Mouse (Mus musculus): ENCODE measurements at regions not wholly inside any gene's neighbourhood (a gene's known extent, or its start where the extent isn't known, plus 50 kb on each side); places are given as distances from the start of the nearest gene placed in this dataset.

DNA sequence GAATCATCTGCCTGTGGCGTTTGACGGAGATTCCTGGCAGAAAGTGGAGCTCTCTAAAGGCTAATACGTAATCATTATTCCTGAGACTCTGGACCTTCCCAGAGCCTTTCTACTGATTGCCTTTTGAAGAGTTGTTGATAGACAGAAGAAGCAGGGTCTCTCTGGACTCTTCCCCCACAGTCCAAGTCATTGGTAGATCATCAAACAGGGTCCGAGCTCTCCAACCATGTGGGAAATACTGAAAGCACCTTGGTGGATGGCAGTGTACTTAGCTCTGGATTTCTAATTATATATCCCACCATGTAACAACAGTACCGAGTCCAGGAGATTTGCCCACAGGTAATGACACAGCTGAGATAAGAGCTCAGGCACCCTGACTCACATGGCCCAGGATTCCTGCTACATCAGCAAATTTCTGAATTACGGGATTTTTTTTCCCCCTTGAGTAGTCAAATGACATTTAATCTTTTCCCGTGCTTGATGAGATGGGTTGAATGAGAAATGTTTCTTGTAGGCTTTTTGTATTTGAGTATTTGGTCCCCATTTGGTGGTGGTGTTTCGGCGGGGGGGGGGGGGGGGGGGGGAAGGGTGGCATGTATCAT lies 139.1 kb upstream of the Arl4c start:
- TF ChIP-seq POLR2A (IDR thresholded peaks at IDR 0.05; ENCODE audit: borderline replicate concordance, low read depth, low read length) (no peak), CTCF (IDR thresholded peaks at IDR 0.05; ENCODE audit: low read depth, low read length) (no peak)
- Histone ChIP-seq H3K4me3 (ENCODE audit: insufficient read depth, low read length) (no peak overlapping the region), H3K27ac (ENCODE audit: insufficient read depth, low read depth, low read length) (no peak overlapping the region), H3K4me1 (ENCODE audit: control insufficient read depth, insufficient read depth, low read length) (no peaks in the 10 kb centered on the region)

DNA sequence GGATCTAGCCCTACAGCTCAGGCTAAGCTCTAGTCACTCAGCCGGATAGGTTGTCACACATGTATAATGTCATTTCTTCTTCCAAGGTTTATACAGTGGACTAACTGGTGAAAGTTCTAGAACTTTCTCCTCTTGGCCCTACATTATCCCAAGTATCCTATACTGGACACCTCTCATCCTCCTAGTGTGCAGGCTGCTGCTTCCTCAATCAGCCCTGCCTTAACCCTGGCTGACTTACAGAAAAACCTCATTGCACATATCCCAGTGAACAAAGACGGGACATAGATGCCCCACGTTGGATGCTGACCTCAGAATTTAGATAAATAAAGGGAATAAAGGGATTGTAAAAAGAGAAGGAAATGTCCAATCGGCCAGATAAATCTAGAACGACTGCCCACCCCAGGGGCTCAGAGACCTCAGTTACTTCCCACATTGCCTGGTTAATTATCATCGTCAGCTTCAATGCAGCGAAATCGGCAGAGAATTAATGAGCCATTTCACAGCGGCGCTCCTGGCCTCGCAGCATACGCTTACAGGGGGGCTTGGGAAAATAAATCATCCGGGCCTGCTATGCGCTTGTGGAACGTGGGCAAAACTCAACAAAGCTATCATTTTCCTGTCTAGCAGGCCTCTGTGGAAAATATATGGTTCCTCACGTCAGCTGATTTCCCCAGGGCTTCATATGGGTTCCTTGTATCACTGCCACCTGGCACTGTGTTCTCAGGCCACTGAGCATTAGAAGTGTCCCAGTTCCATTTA lies 145.5 kb upstream of the Arl4c start:
- no peaks in the 10 kb centered on the region for H3K4me1 ChIP-seq (ENCODE audit: control insufficient read depth, insufficient read depth, low read length)
- TF ChIP-seq CTCF (IDR thresholded peaks at IDR 0.05; ENCODE audit: low read depth, low read length), result no peak
- TF ChIP-seq POLR2A (IDR thresholded peaks at IDR 0.05; ENCODE audit: borderline replicate concordance, low read depth, low read length), result no peak
- no peak overlapping the region for H3K27ac ChIP-seq (ENCODE audit: insufficient read depth, low read depth, low read length)
- no peak overlapping the region for H3K4me3 ChIP-seq (ENCODE audit: insufficient read depth, low read length)

DNA sequence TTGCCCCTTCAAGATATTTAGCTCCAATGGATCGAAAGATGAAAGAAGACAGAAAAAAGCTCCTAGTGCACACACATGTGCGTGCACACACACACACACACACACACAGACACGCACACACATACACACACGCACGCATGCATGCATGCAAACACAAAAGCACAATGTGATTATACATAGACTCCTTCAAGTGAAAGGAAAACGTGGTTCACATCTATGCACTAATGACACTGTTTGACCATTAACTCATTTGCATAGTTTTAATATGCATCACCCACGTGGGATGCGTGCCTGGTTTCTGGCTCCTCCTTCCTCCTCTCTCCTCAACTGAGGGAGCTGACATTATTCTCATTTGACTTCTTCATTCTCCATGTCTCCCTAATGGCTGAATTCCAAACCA lies 146.2 kb upstream of the Arl4c start:
- Histone ChIP-seq H3K4me3 (ENCODE audit: insufficient read depth, low read length) (no peak overlapping the region), H3K4me1 (ENCODE audit: control insufficient read depth, insufficient read depth, low read length) (no peaks in the 10 kb centered on the region), H3K27ac (ENCODE audit: insufficient read depth, low read depth, low read length) (no peak overlapping the region)
- TF ChIP-seq POLR2A (IDR thresholded peaks at IDR 0.05; ENCODE audit: borderline replicate concordance, low read depth, low read length), result no peak
- no peak for TF ChIP-seq CTCF (IDR thresholded peaks at IDR 0.05; ENCODE audit: low read depth, low read length)

DNA sequence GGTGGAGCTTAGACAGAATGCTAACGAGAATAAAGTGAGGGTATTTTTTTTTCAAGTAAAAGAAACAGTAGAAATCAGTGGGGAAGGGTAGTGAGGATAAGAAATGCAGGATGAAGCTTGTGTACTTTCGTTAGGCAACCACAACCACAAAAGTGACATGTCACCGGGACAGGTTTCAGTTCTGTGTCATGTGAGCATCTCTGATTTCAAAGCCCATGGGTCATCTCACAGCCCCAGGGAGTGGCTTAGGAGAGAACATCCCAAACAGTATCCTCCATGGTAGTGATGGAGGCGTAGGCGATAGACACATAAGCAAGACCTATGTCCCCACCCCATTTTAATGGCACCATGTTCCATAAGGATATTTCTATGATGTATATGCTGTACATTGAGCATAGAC lies 147.4 kb upstream of the Arl4c start:
- TF ChIP-seq CTCF (IDR thresholded peaks at IDR 0.05; ENCODE audit: low read depth, low read length) (no peak), POLR2A (IDR thresholded peaks at IDR 0.05; ENCODE audit: borderline replicate concordance, low read depth, low read length) (no peak)
- H3K27ac ChIP-seq (ENCODE audit: insufficient read depth, low read depth, low read length), result no peak overlapping the region
- no peaks in the 10 kb centered on the region for H3K4me1 ChIP-seq (ENCODE audit: control insufficient read depth, insufficient read depth, low read length)
- no peak overlapping the region for H3K4me3 ChIP-seq (ENCODE audit: insufficient read depth, low read length)

DNA sequence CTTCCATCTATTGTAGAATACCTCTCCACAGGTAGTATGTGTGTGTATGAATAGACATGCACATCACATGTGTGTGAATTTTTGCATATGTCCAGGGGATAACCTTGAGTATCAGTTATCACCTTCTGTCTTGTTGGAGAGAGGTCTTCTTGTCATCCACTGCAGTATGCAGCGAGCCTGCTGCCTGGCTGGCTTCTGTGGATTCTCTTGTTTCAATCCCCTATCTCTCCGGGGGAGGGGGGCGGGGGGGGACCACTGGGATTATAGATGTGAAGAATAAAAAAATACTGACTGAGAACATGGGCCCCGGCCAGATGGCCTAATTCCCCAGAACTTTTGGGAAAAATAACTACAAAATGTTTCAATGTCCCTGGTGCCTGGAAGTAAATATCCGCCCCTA lies 149.9 kb upstream of the Arl4c start:
- H3K4me3 ChIP-seq (ENCODE audit: insufficient read depth, low read length), result no peak overlapping the region
- TF ChIP-seq POLR2A (IDR thresholded peaks at IDR 0.05; ENCODE audit: borderline replicate concordance, low read depth, low read length) (no peak), CTCF (IDR thresholded peaks at IDR 0.05; ENCODE audit: low read depth, low read length) (no peak)
- H3K27ac ChIP-seq (ENCODE audit: insufficient read depth, low read depth, low read length), result no peak overlapping the region
- no peaks in the 10 kb centered on the region for H3K4me1 ChIP-seq (ENCODE audit: control insufficient read depth, insufficient read depth, low read length)

DNA sequence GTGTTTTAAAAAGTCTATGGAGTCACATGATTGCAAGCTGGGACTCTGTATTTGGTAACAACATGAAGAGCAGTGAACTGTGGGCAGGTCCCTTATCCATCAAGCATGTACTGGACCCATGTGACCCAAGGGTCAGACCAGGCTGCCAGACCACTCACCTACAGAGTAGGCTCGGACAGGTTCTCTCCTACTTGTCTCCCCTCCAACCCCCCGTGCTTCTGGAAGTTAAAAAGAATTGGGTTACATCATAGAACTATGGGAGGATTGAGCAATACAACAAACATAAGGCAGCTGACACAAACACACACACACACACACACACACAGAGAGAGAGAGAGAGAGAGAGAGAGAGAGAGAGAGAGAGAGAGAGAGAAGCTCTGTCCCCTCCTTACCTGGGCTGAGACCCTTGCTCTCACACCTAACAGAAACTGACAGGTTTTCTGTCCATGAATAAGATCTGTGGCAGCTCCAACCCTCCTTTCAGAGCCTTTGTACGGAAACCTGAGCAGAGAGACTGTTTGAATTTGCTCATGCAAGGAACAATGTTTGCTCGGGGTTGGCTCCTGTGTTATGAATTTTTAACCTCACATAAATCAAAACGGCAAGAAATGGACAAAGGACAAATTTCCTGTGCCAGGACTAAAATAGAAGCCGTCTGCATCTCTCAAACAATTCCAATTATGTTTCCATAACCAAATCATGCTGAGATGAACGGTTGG lies 159.0 kb upstream of the Arl4c start:
- no peak overlapping the region for H3K4me3 ChIP-seq (ENCODE audit: insufficient read depth, low read length)
- no peak overlapping the region for H3K27ac ChIP-seq (ENCODE audit: insufficient read depth, low read depth, low read length)
- H3K4me1 ChIP-seq (ENCODE audit: control insufficient read depth, insufficient read depth, low read length), result no peaks in the 10 kb centered on the region
- TF ChIP-seq POLR2A (IDR thresholded peaks at IDR 0.05; ENCODE audit: borderline replicate concordance, low read depth, low read length), result no peak
- TF ChIP-seq CTCF (IDR thresholded peaks at IDR 0.05; ENCODE audit: low read depth, low read length), result no peak

DNA sequence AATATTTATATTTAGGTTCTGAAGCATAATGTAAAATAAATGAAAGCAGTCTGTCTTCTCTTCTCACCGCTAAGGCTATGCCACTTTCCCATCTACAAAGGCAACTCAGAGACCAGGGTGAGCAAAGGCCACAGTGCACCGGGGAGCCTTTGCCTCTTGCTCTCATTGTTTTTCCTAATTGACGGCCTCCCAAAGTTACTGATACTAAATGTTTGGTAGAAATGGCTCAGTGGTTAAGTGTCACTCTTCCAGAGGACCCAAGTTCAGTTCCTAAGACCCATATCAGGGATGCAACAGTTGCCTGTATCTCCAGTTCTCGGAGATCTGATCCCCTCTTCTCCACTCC lies 159.5 kb upstream of the Arl4c start:
- no peaks in the 10 kb centered on the region for H3K4me1 ChIP-seq (ENCODE audit: control insufficient read depth, insufficient read depth, low read length)
- H3K27ac ChIP-seq (ENCODE audit: insufficient read depth, low read depth, low read length), result no peak overlapping the region
- H3K4me3 ChIP-seq (ENCODE audit: insufficient read depth, low read length), result no peak overlapping the region
- TF ChIP-seq POLR2A (IDR thresholded peaks at IDR 0.05; ENCODE audit: borderline replicate concordance, low read depth, low read length) (no peak), CTCF (IDR thresholded peaks at IDR 0.05; ENCODE audit: low read depth, low read length) (no peak)

DNA sequence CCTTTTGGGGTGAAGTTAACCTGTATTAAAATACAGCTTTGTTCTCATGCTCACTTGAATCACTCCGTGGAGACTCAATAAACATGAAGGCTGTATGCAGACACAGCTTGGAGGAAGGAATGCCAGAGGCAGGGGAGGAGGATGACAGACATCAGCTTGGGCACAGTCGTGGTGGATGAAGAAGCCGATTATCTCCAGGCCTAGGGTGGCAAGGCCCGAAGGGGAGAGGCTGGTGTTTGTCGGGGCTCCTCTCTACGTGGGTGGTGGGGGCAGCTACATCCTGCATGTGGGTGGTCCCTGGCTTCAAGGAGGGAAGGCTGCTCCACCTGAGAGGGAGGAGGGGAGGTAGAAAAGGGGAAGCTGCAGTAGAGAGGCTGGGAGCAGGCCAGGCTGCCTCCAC lies 163.4 kb upstream of the Arl4c start:
- Histone ChIP-seq H3K27ac (ENCODE audit: insufficient read depth, low read depth, low read length) (no peak overlapping the region), H3K4me3 (ENCODE audit: insufficient read depth, low read length) (no peak overlapping the region), H3K4me1 (ENCODE audit: control insufficient read depth, insufficient read depth, low read length) (no peaks in the 10 kb centered on the region)
- TF ChIP-seq POLR2A (IDR thresholded peaks at IDR 0.05; ENCODE audit: borderline replicate concordance, low read depth, low read length) (no peak), CTCF (IDR thresholded peaks at IDR 0.05; ENCODE audit: low read depth, low read length) (no peak)

DNA sequence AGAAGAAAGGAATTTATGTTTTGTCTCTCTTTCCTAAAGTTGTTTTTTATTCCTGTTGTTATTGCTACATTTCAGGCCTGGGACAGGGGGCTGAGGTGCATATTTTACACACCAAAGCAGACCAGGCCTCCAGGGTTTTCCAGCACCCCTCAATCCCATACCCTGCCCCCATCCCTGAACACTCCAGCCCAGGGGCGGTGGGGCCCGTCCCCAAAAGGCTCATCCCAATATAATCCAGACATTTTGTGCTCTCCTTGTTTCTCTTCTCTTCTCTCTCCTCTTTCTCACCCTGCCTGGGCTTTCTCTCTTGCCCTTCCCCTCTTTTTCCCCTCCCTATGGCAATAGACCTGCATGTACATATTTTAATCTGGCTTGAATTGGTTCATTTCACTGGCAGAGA lies 164.6 kb upstream of the Arl4c start:
- TF ChIP-seq CTCF (IDR thresholded peaks at IDR 0.05; ENCODE audit: low read depth, low read length), result no peak
- no peak for TF ChIP-seq POLR2A (IDR thresholded peaks at IDR 0.05; ENCODE audit: borderline replicate concordance, low read depth, low read length)
- no peak overlapping the region for H3K4me3 ChIP-seq (ENCODE audit: insufficient read depth, low read length)

DNA sequence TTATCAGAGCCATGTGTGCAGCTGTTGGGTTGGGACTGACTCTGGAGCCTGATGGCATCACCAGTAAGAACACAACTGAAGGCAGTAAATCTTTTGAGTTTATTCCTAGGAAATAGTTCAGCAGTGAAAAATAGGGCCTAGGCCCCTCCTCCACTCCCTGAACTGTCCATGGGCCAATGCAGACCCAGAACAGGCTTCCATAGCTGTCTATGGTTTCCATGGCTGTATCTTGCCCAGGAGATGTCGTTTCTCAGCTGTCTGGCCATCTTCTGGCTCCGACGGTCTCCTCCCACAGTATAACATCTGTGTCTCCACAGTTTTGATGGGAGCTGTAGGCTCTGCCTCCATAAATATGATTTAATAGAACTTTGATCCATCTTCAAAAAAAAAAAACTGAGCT lies 165.1 kb upstream of the Arl4c start:
- Histone ChIP-seq H3K27ac (ENCODE audit: insufficient read depth, low read depth, low read length) (no peak overlapping the region), H3K4me3 (ENCODE audit: insufficient read depth, low read length) (no peak overlapping the region), H3K4me1 (ENCODE audit: control insufficient read depth, insufficient read depth, low read length) (no peaks in the 10 kb centered on the region)
- TF ChIP-seq POLR2A (IDR thresholded peaks at IDR 0.05; ENCODE audit: borderline replicate concordance, low read depth, low read length) (no peak), CTCF (IDR thresholded peaks at IDR 0.05; ENCODE audit: low read depth, low read length) (no peak)

More for the DNA sequence above, 164.6 kb upstream of the Arl4c start:
- Histone ChIP-seq H3K27ac (ENCODE audit: insufficient read depth, low read depth, low read length) (no peak overlapping the region), H3K4me1 (ENCODE audit: control insufficient read depth, insufficient read depth, low read length) (no peaks in the 10 kb centered on the region)

All from bone marrow macrophage, adult 2 months (primary cell).